Mouse (Mus musculus): ENCODE measurements at regions not wholly inside any gene's neighbourhood (a gene's known extent, or its start where the extent isn't known, plus 50 kb on each side); places are given as distances from the start of the nearest gene placed in this dataset.

DNA sequence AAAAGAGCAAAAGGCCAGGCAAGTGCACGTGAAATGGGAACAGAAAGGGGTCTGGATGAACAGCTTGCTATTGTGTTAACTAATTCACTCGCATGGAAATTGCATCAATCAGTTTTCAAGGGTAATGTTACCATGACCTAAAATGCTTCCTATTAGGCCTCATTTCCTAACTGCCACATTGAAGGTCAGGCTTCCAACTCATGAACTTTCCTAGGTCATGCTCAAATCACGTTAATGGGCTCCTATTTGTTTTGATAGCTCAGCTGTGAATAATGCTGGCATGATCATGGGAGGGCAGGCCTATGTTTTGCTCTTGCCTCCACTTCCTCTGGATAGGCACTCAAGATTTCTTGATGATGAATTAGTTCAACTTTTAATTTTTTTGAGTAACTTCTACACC, 293.4 kb upstream of the Nrip1 start:
- Histone ChIP-seq H3K4me3 (ENCODE audit: low read depth, low read length) (no peak overlapping the region), H3K9me3 (ENCODE audit: control insufficient read depth, low read length) (no peaks in the 10 kb centered on the region), H3K27ac (ENCODE audit: low read depth, low read length) (no peak overlapping the region), H3K9ac (ENCODE audit: low read length) (no peak overlapping the region), H3K27me3 (ENCODE audit: control insufficient read depth, insufficient read depth, low read length) (no peaks in the 10 kb centered on the region), H3K36me3 (ENCODE audit: control insufficient read depth, insufficient read depth, low read length) (no peaks in the 10 kb centered on the region), H3K4me1 (ENCODE audit: control insufficient read depth, insufficient read depth, low read length) (no peaks in the 10 kb centered on the region), H3K4me2 (ENCODE audit: low read depth) (no peak overlapping the region)
- ATAC-seq (ENCODE audit: insufficient read depth, low FRiP score, low TSS enrichment), result no peak
- 51% methylated on average over 3 of the region's 3 CpGs for WGBS
- no peak for DNase-seq (ENCODE audit: low spot score)

DNA sequence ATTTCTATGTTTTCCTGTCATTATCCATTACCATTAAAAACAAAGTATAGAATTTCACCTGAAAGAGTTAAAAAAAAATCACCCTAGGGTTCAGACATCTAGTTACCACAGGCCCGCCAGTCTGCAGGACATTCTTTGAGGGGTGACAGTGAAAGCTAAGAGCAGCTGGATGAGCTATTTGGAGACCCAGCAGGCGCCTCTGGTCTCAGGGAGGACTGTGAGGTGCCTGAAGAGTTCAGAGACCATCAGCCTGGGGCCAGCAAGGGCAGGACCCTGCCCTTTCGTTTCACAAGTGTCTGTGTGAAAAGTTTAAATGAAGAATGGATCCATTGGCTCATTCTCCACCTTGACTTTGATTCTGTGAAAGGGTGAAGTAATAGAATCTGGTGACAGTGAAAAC, 281.5 kb upstream of the Nrip1 start:
- DNase-seq (ENCODE audit: low spot score) (no peak), ATAC-seq (ENCODE audit: insufficient read depth, low FRiP score, low TSS enrichment) (no peak)

DNA sequence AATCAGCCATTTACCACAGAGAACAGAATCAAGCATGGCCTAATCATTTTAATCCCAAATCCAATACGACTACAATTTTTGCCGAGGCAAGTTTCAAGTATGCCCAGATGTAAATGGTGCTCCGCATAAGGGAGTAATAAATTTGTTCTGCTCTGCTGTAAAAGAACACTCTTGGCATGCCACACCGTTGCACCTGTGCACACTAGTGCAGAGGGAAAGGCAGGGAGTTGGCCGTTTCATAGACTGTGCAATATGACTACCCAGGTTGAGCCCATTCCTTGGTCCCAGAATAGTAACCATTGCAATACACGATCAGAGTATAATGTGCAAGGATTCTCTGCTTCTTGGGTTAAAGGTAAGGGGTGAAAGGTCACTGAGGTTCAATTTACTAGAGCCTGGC, 270.7 kb upstream of the Nrip1 start:
- H3K27me3 ChIP-seq (ENCODE audit: control insufficient read depth, insufficient read depth, low read length), result no peaks in the 10 kb centered on the region
- H3K4me3 ChIP-seq (ENCODE audit: low read depth, low read length), result no peak overlapping the region
- H3K4me1 ChIP-seq (ENCODE audit: control insufficient read depth, insufficient read depth, low read length), result no peaks in the 10 kb centered on the region
- no peak overlapping the region for H3K9ac ChIP-seq (ENCODE audit: low read length)
- H3K9me3 ChIP-seq (ENCODE audit: control insufficient read depth, low read length), result no peaks in the 10 kb centered on the region
- H3K27ac ChIP-seq (ENCODE audit: low read depth, low read length), result no peak overlapping the region
- DNase-seq (ENCODE audit: low spot score) (no peak), ATAC-seq (ENCODE audit: insufficient read depth, low FRiP score, low TSS enrichment) (no peak)
- no peak overlapping the region for H3K4me2 ChIP-seq (ENCODE audit: low read depth)
- WGBS, result 89% methylated on average over 6 of the region's 6 CpGs
- no peaks in the 10 kb centered on the region for H3K36me3 ChIP-seq (ENCODE audit: control insufficient read depth, insufficient read depth, low read length)

More for the DNA sequence above, 281.5 kb upstream of the Nrip1 start:
- WGBS, result 15% methylated on average over 3 of the region's 3 CpGs
- Histone ChIP-seq H3K4me1 (ENCODE audit: control insufficient read depth, insufficient read depth, low read length) (peaks cover 4% of the 10 kb centered on the region; the same call in 1 of the 2 replicates), H3K36me3 (ENCODE audit: control insufficient read depth, insufficient read depth, low read length) (no peaks in the 10 kb centered on the region), H3K9ac (ENCODE audit: low read length) (no peak overlapping the region), H3K4me3 (ENCODE audit: low read depth, low read length) (no peak overlapping the region), H3K9me3 (ENCODE audit: control insufficient read depth, low read length) (no peaks in the 10 kb centered on the region), H3K4me2 (ENCODE audit: low read depth) (no peak overlapping the region), H3K27ac (ENCODE audit: low read depth, low read length) (no peak overlapping the region), H3K27me3 (ENCODE audit: control insufficient read depth, insufficient read depth, low read length) (no peaks in the 10 kb centered on the region)

DNA sequence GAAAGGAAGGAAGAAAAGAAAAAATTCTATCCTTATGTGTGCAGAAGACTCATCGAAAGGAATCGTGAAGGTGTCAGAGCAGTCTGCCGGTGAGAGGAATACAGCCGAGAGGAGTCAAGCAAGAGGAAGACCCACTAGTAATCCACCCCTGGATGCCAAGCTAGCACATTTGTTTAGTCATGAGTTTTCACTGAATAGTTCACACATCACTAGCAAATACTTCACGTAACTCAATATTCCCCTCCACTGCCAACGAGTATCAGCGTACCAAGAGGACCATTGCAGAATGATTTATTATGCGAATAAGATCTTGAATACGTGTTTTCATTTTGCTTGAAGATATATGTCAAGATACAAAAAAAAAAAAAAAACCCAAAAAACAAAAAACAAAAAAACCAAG, 270.2 kb upstream of the Nrip1 start:
- ATAC-seq (ENCODE audit: insufficient read depth, low FRiP score, low TSS enrichment) (no peak), DNase-seq (ENCODE audit: low spot score) (no peak)
- no peak overlapping the region for H3K4me3 ChIP-seq (ENCODE audit: low read depth, low read length)
- H3K4me1 ChIP-seq (ENCODE audit: control insufficient read depth, insufficient read depth, low read length), result no peaks in the 10 kb centered on the region
- H3K36me3 ChIP-seq (ENCODE audit: control insufficient read depth, insufficient read depth, low read length), result no peaks in the 10 kb centered on the region
- H3K9ac ChIP-seq (ENCODE audit: low read length), result no peak overlapping the region
- no peak overlapping the region for H3K4me2 ChIP-seq (ENCODE audit: low read depth)
- no peak overlapping the region for H3K27ac ChIP-seq (ENCODE audit: low read depth, low read length)
- H3K9me3 ChIP-seq (ENCODE audit: control insufficient read depth, low read length), result no peaks in the 10 kb centered on the region
- WGBS, result 97% methylated on average over 9 of the region's 9 CpGs
- no peaks in the 10 kb centered on the region for H3K27me3 ChIP-seq (ENCODE audit: control insufficient read depth, insufficient read depth, low read length)

DNA sequence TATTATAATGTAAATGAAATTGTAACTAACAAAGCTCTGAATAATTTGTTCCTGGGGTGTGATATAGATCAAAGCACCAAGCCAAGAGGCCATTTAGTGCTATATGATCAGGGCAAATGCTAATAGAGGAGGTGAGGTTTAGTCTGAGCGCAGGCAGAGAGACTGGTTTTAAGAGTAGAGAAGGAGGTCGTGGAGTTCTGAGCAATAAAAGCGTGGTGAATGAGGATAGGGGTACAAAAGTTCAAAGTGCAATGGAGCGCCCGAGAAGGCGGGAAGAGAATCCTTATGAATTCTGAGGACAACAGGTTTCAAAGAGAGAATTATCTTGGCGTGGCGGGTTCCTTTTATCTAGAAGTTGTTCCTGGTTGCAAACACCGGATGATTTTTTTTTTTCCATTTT, 261.5 kb upstream of the Nrip1 start:
- Histone ChIP-seq H3K4me2 (ENCODE audit: low read depth) (no peak overlapping the region), H3K9ac (ENCODE audit: low read length) (no peak overlapping the region), H3K4me3 (ENCODE audit: low read depth, low read length) (no peak overlapping the region), H3K9me3 (ENCODE audit: control insufficient read depth, low read length) (no peaks in the 10 kb centered on the region), H3K36me3 (ENCODE audit: control insufficient read depth, insufficient read depth, low read length) (no peaks in the 10 kb centered on the region), H3K27ac (ENCODE audit: low read depth, low read length) (no peak overlapping the region), H3K4me1 (ENCODE audit: control insufficient read depth, insufficient read depth, low read length) (no peaks in the 10 kb centered on the region), H3K27me3 (ENCODE audit: control insufficient read depth, insufficient read depth, low read length) (no peaks in the 10 kb centered on the region)
- WGBS, result 68% methylated on average over 9 of the region's 9 CpGs
- ATAC-seq (ENCODE audit: insufficient read depth, low FRiP score, low TSS enrichment), result no peak
- no peak for DNase-seq (ENCODE audit: low spot score)

DNA sequence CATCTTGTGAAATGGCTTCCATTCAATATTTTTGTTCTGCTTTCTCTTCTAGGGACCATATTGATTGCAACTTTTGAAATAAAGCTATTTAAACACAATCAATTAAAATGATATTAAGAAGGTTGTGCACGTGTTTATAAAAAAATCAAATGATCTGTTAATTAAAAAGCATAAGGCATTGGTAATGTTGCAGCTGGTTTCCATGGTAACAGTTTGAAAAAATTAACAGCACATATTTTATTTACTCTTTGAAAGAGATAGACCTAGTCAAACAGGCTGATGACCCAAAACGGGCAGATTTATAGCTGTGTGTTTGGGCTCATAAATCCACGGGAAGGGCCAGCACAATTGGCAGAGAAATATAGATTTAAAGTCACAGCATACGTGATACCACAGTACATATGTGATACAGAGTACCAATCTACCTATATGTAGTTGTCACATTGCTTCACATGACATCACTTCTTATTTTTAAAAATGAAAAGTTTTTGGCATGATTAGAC, 260.6 kb upstream of the Nrip1 start:
- DNase-seq (ENCODE audit: low spot score) (no peak), ATAC-seq (ENCODE audit: insufficient read depth, low FRiP score, low TSS enrichment) (no peak)
- no peaks in the 10 kb centered on the region for H3K27me3 ChIP-seq (ENCODE audit: control insufficient read depth, insufficient read depth, low read length)
- no peak overlapping the region for H3K4me2 ChIP-seq (ENCODE audit: low read depth)
- H3K4me1 ChIP-seq (ENCODE audit: control insufficient read depth, insufficient read depth, low read length), result no peaks in the 10 kb centered on the region
- H3K27ac ChIP-seq (ENCODE audit: low read depth, low read length), result no peak overlapping the region
- H3K36me3 ChIP-seq (ENCODE audit: control insufficient read depth, insufficient read depth, low read length), result no peaks in the 10 kb centered on the region
- no peak overlapping the region for H3K9ac ChIP-seq (ENCODE audit: low read length)
- 77% methylated on average over 4 of the region's 4 CpGs for WGBS
- no peak overlapping the region for H3K4me3 ChIP-seq (ENCODE audit: low read depth, low read length)
- H3K9me3 ChIP-seq (ENCODE audit: control insufficient read depth, low read length), result no peaks in the 10 kb centered on the region

DNA sequence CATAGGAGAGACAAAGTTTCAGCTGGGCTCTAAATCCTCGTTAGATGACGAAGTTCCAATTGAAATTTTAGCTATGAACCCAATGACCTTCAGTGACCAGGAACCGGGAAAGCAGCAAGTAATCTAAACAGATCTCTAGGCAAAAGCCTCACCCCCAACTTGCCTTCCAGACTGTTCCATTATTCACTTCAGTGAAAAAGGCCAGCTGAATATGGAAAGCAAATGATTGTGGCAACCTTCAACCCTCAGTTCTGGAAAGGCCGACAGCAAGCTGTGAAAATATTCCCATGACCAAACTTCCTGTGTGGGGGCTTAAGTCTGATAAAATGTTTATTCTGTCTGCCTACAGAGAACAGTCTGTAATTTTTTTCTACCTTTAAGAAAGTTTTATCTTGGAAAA, 252.5 kb upstream of the Nrip1 start:
- ATAC-seq (ENCODE audit: insufficient read depth, low FRiP score, low TSS enrichment), result no peak
- DNase-seq (ENCODE audit: low spot score), result no peak
- H3K9ac ChIP-seq (ENCODE audit: low read length), result no peak overlapping the region
- no peaks in the 10 kb centered on the region for H3K36me3 ChIP-seq (ENCODE audit: control insufficient read depth, insufficient read depth, low read length)
- no peak overlapping the region for H3K4me3 ChIP-seq (ENCODE audit: low read depth, low read length)
- no peaks in the 10 kb centered on the region for H3K9me3 ChIP-seq (ENCODE audit: control insufficient read depth, low read length)
- no peak overlapping the region for H3K27ac ChIP-seq (ENCODE audit: low read depth, low read length)
- H3K27me3 ChIP-seq (ENCODE audit: control insufficient read depth, insufficient read depth, low read length), result no peaks in the 10 kb centered on the region
- WGBS, result 58% methylated on average over 4 of the region's 4 CpGs
- H3K4me2 ChIP-seq (ENCODE audit: low read depth), result no peak overlapping the region
- H3K4me1 ChIP-seq (ENCODE audit: control insufficient read depth, insufficient read depth, low read length), result no peaks in the 10 kb centered on the region

DNA sequence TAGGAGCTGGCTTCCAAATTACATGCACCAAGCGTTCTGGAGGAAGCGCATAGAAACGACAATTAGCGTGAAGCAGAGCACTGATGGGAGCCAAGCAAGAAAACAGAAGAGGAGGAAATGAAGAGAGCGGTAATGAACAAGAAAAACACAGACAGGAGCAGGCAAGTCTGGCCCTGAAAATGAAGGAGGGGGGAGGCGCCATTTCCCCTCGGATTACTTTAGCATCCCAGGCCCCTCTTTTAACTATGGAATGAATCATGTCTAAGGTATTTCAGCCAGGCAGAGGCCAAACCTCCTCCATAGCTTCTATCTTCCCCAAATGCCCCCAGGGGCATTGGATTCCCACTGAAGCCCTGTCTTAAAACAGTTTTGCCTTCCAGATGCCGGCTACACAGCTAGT, 248.1 kb upstream of the Nrip1 start:
- Histone ChIP-seq H3K36me3 (ENCODE audit: control insufficient read depth, insufficient read depth, low read length) (no peaks in the 10 kb centered on the region), H3K9ac (ENCODE audit: low read length) (no peak overlapping the region), H3K4me1 (ENCODE audit: control insufficient read depth, insufficient read depth, low read length) (no peaks in the 10 kb centered on the region), H3K27ac (ENCODE audit: low read depth, low read length) (no peak overlapping the region), H3K27me3 (ENCODE audit: control insufficient read depth, insufficient read depth, low read length) (no peaks in the 10 kb centered on the region), H3K4me3 (ENCODE audit: low read depth, low read length) (no peak overlapping the region), H3K9me3 (ENCODE audit: control insufficient read depth, low read length) (no peaks in the 10 kb centered on the region), H3K4me2 (ENCODE audit: low read depth) (no peak overlapping the region)
- ATAC-seq (ENCODE audit: insufficient read depth, low FRiP score, low TSS enrichment), result no peak
- DNase-seq (ENCODE audit: low spot score), result peak; percentile 25
- 41% methylated on average over 8 of the region's 8 CpGs for WGBS

DNA sequence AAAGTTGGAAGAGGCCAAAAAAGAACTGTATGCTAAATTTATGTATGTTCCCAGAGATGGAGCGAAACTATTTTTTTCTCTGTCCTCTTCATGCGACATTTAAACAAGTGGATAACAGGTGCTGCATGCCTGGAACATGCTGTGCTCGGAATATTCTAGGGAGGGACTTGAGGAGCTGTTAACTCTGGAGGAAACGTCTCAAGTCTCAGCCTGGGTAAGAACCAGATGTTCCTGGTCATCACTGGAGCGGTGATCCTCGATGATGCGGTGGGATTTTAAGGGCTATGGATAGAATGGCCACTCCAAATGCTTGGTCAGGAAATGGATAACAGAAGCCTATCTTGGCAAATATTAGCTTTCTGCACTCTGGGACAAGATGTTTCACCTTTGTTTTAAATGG, 244.7 kb upstream of the Nrip1 start:
- H3K4me3 ChIP-seq (ENCODE audit: low read depth, low read length), result no peak overlapping the region
- no peaks in the 10 kb centered on the region for H3K9me3 ChIP-seq (ENCODE audit: control insufficient read depth, low read length)
- ATAC-seq (ENCODE audit: insufficient read depth, low FRiP score, low TSS enrichment), result no peak
- H3K27me3 ChIP-seq (ENCODE audit: control insufficient read depth, insufficient read depth, low read length), result no peaks in the 10 kb centered on the region
- H3K4me1 ChIP-seq (ENCODE audit: control insufficient read depth, insufficient read depth, low read length), result no peaks in the 10 kb centered on the region
- H3K27ac ChIP-seq (ENCODE audit: low read depth, low read length), result no peak overlapping the region
- no peak overlapping the region for H3K9ac ChIP-seq (ENCODE audit: low read length)
- no peak overlapping the region for H3K4me2 ChIP-seq (ENCODE audit: low read depth)
- DNase-seq (ENCODE audit: low spot score), result no peak
- 81% methylated on average over 7 of the region's 7 CpGs for WGBS
- no peaks in the 10 kb centered on the region for H3K36me3 ChIP-seq (ENCODE audit: control insufficient read depth, insufficient read depth, low read length)

All from neural tube, embryonic 11.5 days (tissue).